Mouse (Mus musculus) kidney, postnatal 0 days (tissue): Measurements from ENCODE around the gene Nckap5. TPM values are rescaled to one million over a fixed set of nuclear protein-coding genes. Genes with fewer than 3 reads are reported as not detected.
"Not testable (repeated sequence)": the region's sequence is repeated elsewhere in the genome, so short reads cannot be mapped to it uniquely, and the experiment has no call there.

Experiments used
- ATAC-seq: fragments of 200-750 bp; cut with Nextera tagmentation; replicated peaks from 2 replicates; pipeline ENCODE4 v1.8.0; 2017; ENCODE audit warnings: low read depth, moderate number of reproducible peaks, moderate TSS enrichment, moderate library complexity; ENCODE audit not compliant: low FRiP score
- DNase-seq: peaks from one replicate; pipeline ENCODE4 v3.0.0-alpha.2; 2016; ENCODE audit warnings: low spot score
- H3K27ac ChIP-seq: fragments of 300-500 bp; sonication (generic); 2 replicates; pipeline ENCODE4 v1.5.1; 2014; ENCODE audit warnings: mild to moderate bottlenecking
- H3K27me3 ChIP-seq: fragments of 300-500 bp; sonication (generic); 2 replicates; pipeline ENCODE4 v1.6.1; 2014; ENCODE audit warnings: low read length, mixed read lengths; ENCODE audit not compliant: insufficient read depth
- H3K36me3 ChIP-seq: fragments of 300-500 bp; sonication (generic); 2 replicates; pipeline ENCODE4 v1.6.1; 2014; ENCODE audit warnings: low read length, mixed read lengths; ENCODE audit not compliant: insufficient read depth
- H3K4me1 ChIP-seq: fragments of 300-500 bp; sonication (generic); replicated peaks from 2 replicates; pipeline ENCODE4 v1.6.1; 2014; ENCODE audit warnings: antibody characterized with exemption, low read length, mixed read lengths; ENCODE audit not compliant: insufficient read depth
- H3K4me2 ChIP-seq: fragments of 300-500 bp; sonication (generic); 2 replicates; pipeline ENCODE4 v1.6.1; 2014; ENCODE audit warnings: mild to moderate bottlenecking, low read length, moderate library complexity, mixed read lengths
- H3K4me3 ChIP-seq: fragments of 300-500 bp; sonication (generic); replicated peaks from 2 replicates; pipeline ENCODE4 v1.5.1; 2014; ENCODE audit warnings: low read depth, low read length
- H3K9ac ChIP-seq: fragments of 300-500 bp; sonication (generic); 2 replicates; pipeline ENCODE4 v1.6.1; 2014; ENCODE audit warnings: low read depth, low read length
- H3K9me3 ChIP-seq: fragments of 300-500 bp; sonication (generic); replicated peaks from 2 replicates; pipeline ENCODE4 v1.6.1; 2016; ENCODE audit warnings: low read length, inconsistent platforms, mixed read lengths
- CTCF ChIP-seq: IDR thresholded peaks from 2 replicates; pipeline ENCODE4 v1.5.1; 2016; ENCODE audit warnings: antibody characterized with exemption, low read depth, mild to moderate bottlenecking, moderate library complexity
- WGBS: fragments of 180-500 bp; shearing (Covaris S2); extraction: QIAGEN DNeasy Blood & Tissue Kit; methylation state at CpG from one replicate; pipeline ENCODE4 v1.1.7; 2014; 5-methylcytosine and 5-hydroxymethylcytosine counted together
- polyA plus RNA-seq: library from polyadenylated mRNA; unstranded; fragments of >200 nt; fragmentation: Nextera tagmentation; extraction: Ambion mirVana; gene quantifications from 2 replicates; pipeline ENCODE4 v1.2.1, GENCODE M21; 2015

Nckap5 gene
- polyA plus RNA-seq, 1 experiment from 2014 or later, result 4.0 TPM

DNA sequence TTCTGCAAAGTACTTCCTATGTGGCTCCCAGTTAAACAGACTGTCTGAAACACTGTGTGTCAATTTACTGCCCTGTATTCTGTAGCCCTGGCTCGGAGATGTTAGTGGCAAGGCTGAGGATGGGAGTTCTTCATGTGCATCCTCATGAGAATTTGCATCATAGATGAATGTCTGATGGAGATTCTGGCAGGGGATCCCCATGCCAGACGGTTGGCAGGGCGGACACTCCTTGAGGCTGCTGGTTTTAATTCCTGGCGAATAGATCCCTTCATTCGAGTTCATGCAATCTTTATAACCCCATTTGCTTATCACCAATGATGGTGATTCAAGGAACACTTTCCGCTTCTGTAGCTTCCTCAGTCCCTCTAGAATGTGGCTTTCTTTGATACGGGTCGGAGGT is 803.1 kb downstream of the Nckap5 start:
- Histone ChIP-seq H3K4me3 (no peak overlapping the region), H3K9ac (no peak overlapping the region), H3K4me2 (no peak overlapping the region), H3K4me1 (no peaks in the 10 kb centered on the region), H3K36me3 (no peaks in the 10 kb centered on the region), H3K27me3 (no peaks in the 10 kb centered on the region), H3K9me3 (no peaks in the 10 kb centered on the region), H3K27ac (no peak overlapping the region)
- ATAC-seq (no peak), DNase-seq (no peak)
- no peak for TF ChIP-seq CTCF
- WGBS, result 93% methylated on average over 8 of the region's 8 CpGs

DNA sequence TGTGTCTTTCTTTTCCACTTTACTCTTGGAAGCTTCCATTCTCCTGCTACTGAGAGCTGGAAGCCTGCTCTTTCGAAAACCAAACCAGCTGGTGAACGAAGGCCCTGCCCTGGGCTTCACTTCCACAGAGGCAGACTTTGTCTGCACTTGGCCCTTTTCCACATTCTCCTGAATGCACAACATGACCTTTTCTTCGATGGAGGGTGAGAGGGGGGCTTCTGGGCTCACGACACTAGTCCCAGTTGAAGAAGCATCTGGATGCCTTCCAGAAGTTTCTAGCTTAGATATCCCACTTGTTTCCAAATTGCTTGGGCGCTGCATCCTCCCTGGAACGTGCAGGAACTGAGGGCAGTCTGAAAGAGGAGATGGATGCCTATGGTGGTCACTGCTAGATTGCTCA is 806.1 kb downstream of the Nckap5 start:
- ATAC-seq (no peak), DNase-seq (peak; percentile 3)
- H3K4me1 ChIP-seq, result no peaks in the 10 kb centered on the region
- no peak overlapping the region for H3K4me3 ChIP-seq
- no peaks in the 10 kb centered on the region for H3K27me3 ChIP-seq
- H3K36me3 ChIP-seq, result no peaks in the 10 kb centered on the region
- WGBS, result 62% methylated on average over 6 of the region's 6 CpGs
- no peak overlapping the region for H3K4me2 ChIP-seq
- no peaks in the 10 kb centered on the region for H3K9me3 ChIP-seq
- no peak overlapping the region for H3K9ac ChIP-seq
- TF ChIP-seq CTCF, result no peak
- no peak overlapping the region for H3K27ac ChIP-seq

DNA sequence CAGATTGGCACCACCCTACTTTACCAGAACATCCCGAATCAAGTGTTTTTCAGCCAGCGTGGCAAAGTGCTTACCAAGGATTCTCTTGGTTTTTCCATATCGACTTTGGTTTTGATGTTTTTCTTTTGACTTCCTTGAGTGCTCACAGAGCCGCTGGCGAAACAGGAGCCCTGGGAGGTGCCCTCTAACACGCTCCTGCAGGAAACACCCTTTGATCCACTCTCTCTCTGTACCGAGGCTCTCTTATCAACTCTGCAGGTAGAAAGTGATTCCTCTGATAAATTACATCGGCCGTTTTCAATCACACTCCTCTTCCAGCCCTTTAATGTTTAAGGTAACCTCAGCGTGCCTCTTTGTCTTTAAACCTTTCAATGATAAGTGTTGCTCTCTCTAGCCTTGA is 807.6 kb downstream of the Nckap5 start:
- Histone ChIP-seq H3K27ac (no peak overlapping the region), H3K4me3 (no peak overlapping the region), H3K9me3 (no peaks in the 10 kb centered on the region), H3K4me2 (no peak overlapping the region), H3K36me3 (no peaks in the 10 kb centered on the region), H3K27me3 (no peaks in the 10 kb centered on the region), H3K9ac (no peak overlapping the region), H3K4me1 (no peaks in the 10 kb centered on the region)
- DNase-seq (peak; percentile 11), ATAC-seq (no peak)
- 28% methylated on average over 10 of the region's 10 CpGs for WGBS
- no peak for TF ChIP-seq CTCF

GRCm38 (mm10) chr1:126018654-126019053 is 811.9 kb downstream of the Nckap5 start:
- DNase-seq, H3K4me1 ChIP-seq, H3K27ac ChIP-seq, ATAC-seq, H3K9ac ChIP-seq, H3K27me3 ChIP-seq, H3K4me2 ChIP-seq, H3K36me3 ChIP-seq, H3K9me3 ChIP-seq, H3K4me3 ChIP-seq: not testable (repeated sequence)
- 35% methylated on average over 6 of the region's 6 CpGs for WGBS

- Histone ChIP-seq H3K9me3 (no peaks in the 10 kb centered on the region), H3K4me1 (no peaks in the 10 kb centered on the region), H3K4me3 (no peak overlapping the region), H3K27ac (no peak overlapping the region), H3K36me3 (no peaks in the 10 kb centered on the region), H3K4me2 (no peak overlapping the region), H3K9ac (no peak overlapping the region), H3K27me3 (no peaks in the 10 kb centered on the region)
- WGBS, result 78% methylated on average over 5 of the region's 5 CpGs
- TF ChIP-seq CTCF, result no peak
- ATAC-seq, result no peak
- DNase-seq, result no peak
Observed at GRCm38 (mm10) chr1:126011661-126012091, 818.9 kb downstream of the Nckap5 start.

DNA sequence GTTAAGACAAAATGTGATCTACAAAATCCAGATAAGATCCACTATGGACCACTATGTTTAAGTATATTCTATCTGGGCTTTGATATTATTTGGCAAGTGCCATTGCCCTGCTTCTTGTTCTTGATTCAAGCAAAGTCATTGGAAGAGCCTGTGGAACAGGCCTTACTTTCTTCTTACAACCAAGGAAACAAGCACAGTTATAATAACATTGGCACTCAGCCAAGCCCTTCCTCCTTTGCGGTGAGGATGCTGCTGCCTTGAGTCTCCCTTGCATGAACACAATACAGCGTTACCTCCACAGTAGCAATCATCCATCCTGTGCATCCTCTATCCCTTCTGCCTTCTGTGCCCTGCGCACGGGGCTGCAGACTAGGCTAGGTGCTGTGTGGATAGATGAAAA is 823.0 kb downstream of the Nckap5 start:
- Histone ChIP-seq H3K36me3 (no peaks in the 10 kb centered on the region), H3K4me2 (no peak overlapping the region), H3K4me3 (no peak overlapping the region), H3K27ac (no peak overlapping the region), H3K27me3 (no peaks in the 10 kb centered on the region), H3K9me3 (no peaks in the 10 kb centered on the region), H3K9ac (no peak overlapping the region), H3K4me1 (no peaks in the 10 kb centered on the region)
- ATAC-seq, result no peak
- no peak for DNase-seq
- 76% methylated on average over 4 of the region's 4 CpGs for WGBS
- TF ChIP-seq CTCF, result no peak

DNA sequence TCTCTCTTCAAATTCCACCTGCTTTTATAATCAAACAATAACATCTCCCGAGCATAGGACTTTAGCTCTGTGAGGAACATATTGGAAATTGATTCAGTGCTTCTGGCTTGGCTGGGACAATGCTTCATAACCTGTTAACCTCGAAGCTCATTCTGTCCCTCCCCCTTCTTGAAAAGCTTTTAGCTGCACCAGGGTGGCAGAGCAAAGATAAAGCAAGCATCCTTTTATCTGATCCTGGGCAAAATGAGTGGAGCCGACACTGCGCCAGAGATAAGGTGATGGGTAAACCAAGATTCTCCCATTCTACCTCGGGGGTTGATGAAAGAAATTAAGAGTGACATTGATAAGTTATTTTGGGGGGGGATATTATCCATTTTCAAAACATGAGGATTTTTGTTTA is 824.9 kb downstream of the Nckap5 start:
- Histone ChIP-seq H3K4me3 (no peak overlapping the region), H3K36me3 (no peaks in the 10 kb centered on the region), H3K4me2 (no peak overlapping the region), H3K9ac (no peak overlapping the region), H3K27ac (no peak overlapping the region), H3K4me1 (no peaks in the 10 kb centered on the region), H3K9me3 (no peaks in the 10 kb centered on the region), H3K27me3 (no peaks in the 10 kb centered on the region)
- TF ChIP-seq CTCF, result no peak
- 67% methylated on average over 5 of the region's 5 CpGs for WGBS
- no peak for ATAC-seq
- no peak for DNase-seq
